Mouse (Mus musculus): Measurements from ENCODE around the gene Zfp141. TPM values are rescaled to one million over a fixed set of nuclear protein-coding genes. Genes with fewer than 3 reads are reported as not detected.

Gene Zfp141
- 2.2 and 4.7 TPM in 2 replicates for polyA plus RNA-seq (2012; rRNA removed)

GRCm38 (mm10) chr7:42505588-42505987 is at the start of gene Zfp141:
Gene Zfp141, minus strand, starts transcription at chr7:42505740.
- peak; percentile 62 for DNase-seq (ENCODE audit: low read depth, low spot score)
- under 1% methylated on average over 18 of the region's 18 CpGs for WGBS

- WGBS = 70% methylated on average over 3 of the region's 3 CpGs
- no peak for DNase-seq (ENCODE audit: low read depth, low spot score)
Measured at GRCm38 (mm10) chr7:42551766-42552165, 46.2 kb upstream of the Zfp141 start.

- no peak for DNase-seq (ENCODE audit: low read depth, low spot score)
- under 1% methylated on average over 20 of the region's 20 CpGs for WGBS
Measured at GRCm38 (mm10) chr7:42505186-42505585, 354 bp downstream of the Zfp141 start.

- no peak for DNase-seq (ENCODE audit: low read depth, low spot score)
- WGBS = 96% methylated on average over 5 of the region's 5 CpGs
Measured at GRCm38 (mm10) chr7:42498248-42498647, 7.3 kb downstream of the Zfp141 start.

- WGBS = 91% methylated on average over 9 of the region's 9 CpGs
Measured at GRCm38 (mm10) chr7:42497356-42497755, 8.2 kb downstream of the Zfp141 start.

GRCm38 (mm10) chr7:42496202-42496601 is 9.3 kb downstream of the Zfp141 start:
- no peak for DNase-seq (ENCODE audit: low read depth, low spot score)
- 91% methylated on average over 1 of the region's 1 CpGs for WGBS

More at GRCm38 (mm10) chr7:42497356-42497755, 8.2 kb downstream of the Zfp141 start:
- DNase-seq (ENCODE audit: low read depth, low spot score) = no peak

- no peak for DNase-seq (ENCODE audit: low read depth, low spot score)
Measured at GRCm38 (mm10) chr7:42490859-42491258, 14.7 kb downstream of the Zfp141 start.

GRCm38 (mm10) chr7:42490358-42490757 is 15.2 kb downstream of the Zfp141 start:
- 78% methylated on average over 4 of the region's 4 CpGs for WGBS
- no peak for DNase-seq (ENCODE audit: low read depth, low spot score)

More at GRCm38 (mm10) chr7:42490859-42491258, 14.7 kb downstream of the Zfp141 start:
- 75% methylated on average over 5 of the region's 5 CpGs for WGBS

- no peak for DNase-seq (ENCODE audit: low read depth, low spot score)
- WGBS = 58% methylated on average over 4 of the region's 4 CpGs
Measured at GRCm38 (mm10) chr7:42454640-42455039, 50.9 kb downstream of the Zfp141 start.

- 30% methylated on average over 3 of the region's 3 CpGs for WGBS
- no peak for DNase-seq (ENCODE audit: low read depth, low spot score)
Measured at GRCm38 (mm10) chr7:42450618-42451017, 54.9 kb downstream of the Zfp141 start.

GRCm38 (mm10) chr7:42447850-42448249 is 57.7 kb downstream of the Zfp141 start, which contains the start of gene 4933421I07Rik:
Gene 4933421I07Rik, minus strand, starts transcription at chr7:42448120.
- 63% methylated on average over 5 of the region's 5 CpGs for WGBS
- no peak for DNase-seq (ENCODE audit: low read depth, low spot score)

- 84% methylated on average over 9 of the region's 9 CpGs for WGBS
- DNase-seq (ENCODE audit: low read depth, low spot score) = no peak
Measured at GRCm38 (mm10) chr7:42447352-42447751, 58.2 kb downstream of the Zfp141 start.

Other genes with a start within 250 kb of the Zfp141 start
- gene Vmn2r61, start 245.7 kb downstream of the Zfp141 start, polyA plus RNA-seq (2012; rRNA removed) = not detected in 2 replicates
- gene 4933421I07Rik, start 57.6 kb downstream of the Zfp141 start, polyA plus RNA-seq (2012; rRNA removed) = not detected in 2 replicates
- not detected in 2 replicates for gene Gm21028, start 72.8 kb upstream of the Zfp141 start, polyA plus RNA-seq (2012; rRNA removed)
- not detected in 2 replicates for gene Zfp977, start 86.8 kb upstream of the Zfp141 start, polyA plus RNA-seq (2012; rRNA removed)
- gene Zfp976, start 136.8 kb upstream of the Zfp141 start, polyA plus RNA-seq (2012; rRNA removed) = 0.15 and 0.33 TPM in 2 replicates
- 0.37 and 0.41 TPM in 2 replicates for gene Zfp975, start 187.0 kb upstream of the Zfp141 start, polyA plus RNA-seq (2012; rRNA removed)
- not detected in 2 replicates for gene Gm17067, start 221.3 kb upstream of the Zfp141 start, polyA plus RNA-seq (2012; rRNA removed)

Data from large intestine, adult 2 months (tissue).